Mouse (Mus musculus): ENCODE results near the gene Gm20696. TPM values are rescaled to one million over a fixed set of nuclear protein-coding genes. Genes with fewer than 3 reads are reported as not detected.

The Gm20696 gene
- polyA plus RNA-seq, 1 experiment: not detected

GRCm38 (mm10) chr6:99485884-99486640, 180.5 kb downstream of the Gm20696 start:
- peaks cover 16% of the 10 kb centered on the region for H3K4me1 ChIP-seq (ENCODE audit: control insufficient read depth, insufficient read depth, insufficient read length, low read length)
- no peak overlapping the region for H3K4me3 ChIP-seq (ENCODE audit: insufficient read depth, low read depth, low read length)
- peak overlapping the region; percentile 41; the same call in 1 of the 2 replicates for H3K27ac ChIP-seq (replicated peaks; ENCODE audit: low read depth, low read length)

GRCm38 (mm10) chr6:99485217-99485883, 181.2 kb downstream of the Gm20696 start:
- H3K4me1 ChIP-seq (ENCODE audit: control insufficient read depth, insufficient read depth, insufficient read length, low read length): peaks cover 16% of the 10 kb centered on the region
- peak overlapping the region; percentile 36 for H3K4me3 ChIP-seq (ENCODE audit: insufficient read depth, low read depth, low read length)
- peak overlapping the region; percentile 43 for H3K27ac ChIP-seq (replicated peaks; ENCODE audit: low read depth, low read length)

GRCm38 (mm10) chr6:99484884-99485216, 181.7 kb downstream of the Gm20696 start:
- Histone ChIP-seq H3K4me3 (ENCODE audit: insufficient read depth, low read depth, low read length) (peak overlapping the region; percentile 36), H3K27ac (replicated peaks; ENCODE audit: low read depth, low read length) (peak overlapping the region; percentile 43; the same call in 1 of the 2 replicates), H3K4me1 (ENCODE audit: control insufficient read depth, insufficient read depth, insufficient read length, low read length) (peaks cover 16% of the 10 kb centered on the region)

- Histone ChIP-seq H3K27ac (replicated peaks; ENCODE audit: low read depth, low read length) (no peak overlapping the region), H3K4me3 (ENCODE audit: insufficient read depth, low read depth, low read length) (no peak overlapping the region)
Measured at GRCm38 (mm10) chr6:99484197-99484725, 182.3 kb downstream of the Gm20696 start.

GRCm38 (mm10) chr6:99483556-99483955, 183.0 kb downstream of the Gm20696 start:
- no peak overlapping the region for H3K4me3 ChIP-seq (ENCODE audit: insufficient read depth, low read depth, low read length)
- no peak overlapping the region for H3K27ac ChIP-seq (replicated peaks; ENCODE audit: low read depth, low read length)
- peaks cover 16% of the 10 kb centered on the region for H3K4me1 ChIP-seq (ENCODE audit: control insufficient read depth, insufficient read depth, insufficient read length, low read length)

More at GRCm38 (mm10) chr6:99484197-99484725, 182.3 kb downstream of the Gm20696 start:
- peaks cover 16% of the 10 kb centered on the region for H3K4me1 ChIP-seq (ENCODE audit: control insufficient read depth, insufficient read depth, insufficient read length, low read length)

GRCm38 (mm10) chr6:99481568-99481967, 185.0 kb downstream of the Gm20696 start:
- H3K27ac ChIP-seq (replicated peaks; ENCODE audit: low read depth, low read length): no peak overlapping the region
- H3K4me3 ChIP-seq (ENCODE audit: insufficient read depth, low read depth, low read length): no peak overlapping the region

GRCm38 (mm10) chr6:99478873-99479650, 187.5 kb downstream of the Gm20696 start:
- no peak overlapping the region for H3K4me3 ChIP-seq (ENCODE audit: insufficient read depth, low read depth, low read length)
- H3K4me1 ChIP-seq (ENCODE audit: control insufficient read depth, insufficient read depth, insufficient read length, low read length): peaks cover 2% of the 10 kb centered on the region; the same call in 1 of the 2 replicates
- no peak overlapping the region for H3K27ac ChIP-seq (replicated peaks; ENCODE audit: low read depth, low read length)

More at GRCm38 (mm10) chr6:99481568-99481967, 185.0 kb downstream of the Gm20696 start:
- peaks cover 14% of the 10 kb centered on the region for H3K4me1 ChIP-seq (ENCODE audit: control insufficient read depth, insufficient read depth, insufficient read length, low read length)

GRCm38 (mm10) chr6:99475040-99475439, 191.6 kb downstream of the Gm20696 start:
- Histone ChIP-seq H3K4me1 (ENCODE audit: control insufficient read depth, insufficient read depth, insufficient read length, low read length) (peaks cover 6% of the 10 kb centered on the region; the same call in 1 of the 2 replicates), H3K27ac (replicated peaks; ENCODE audit: low read depth, low read length) (no peak overlapping the region), H3K4me3 (ENCODE audit: insufficient read depth, low read depth, low read length) (no peak overlapping the region)

- Histone ChIP-seq H3K4me3 (ENCODE audit: insufficient read depth, low read depth, low read length) (no peak overlapping the region), H3K4me1 (ENCODE audit: control insufficient read depth, insufficient read depth, insufficient read length, low read length) (peaks cover 8% of the 10 kb centered on the region), H3K27ac (replicated peaks; ENCODE audit: low read depth, low read length) (no peak overlapping the region)
Measured at GRCm38 (mm10) chr6:99470906-99471305, 195.7 kb downstream of the Gm20696 start.

GRCm38 (mm10) chr6:99469134-99469834, 197.3 kb downstream of the Gm20696 start:
- Histone ChIP-seq H3K4me3 (ENCODE audit: insufficient read depth, low read depth, low read length) (no peak overlapping the region), H3K27ac (replicated peaks; ENCODE audit: low read depth, low read length) (no peak overlapping the region), H3K4me1 (ENCODE audit: control insufficient read depth, insufficient read depth, insufficient read length, low read length) (peaks cover 8% of the 10 kb centered on the region)

GRCm38 (mm10) chr6:99467831-99468230, 198.8 kb downstream of the Gm20696 start:
- Histone ChIP-seq H3K4me1 (ENCODE audit: control insufficient read depth, insufficient read depth, insufficient read length, low read length) (peaks cover 3% of the 10 kb centered on the region), H3K27ac (replicated peaks; ENCODE audit: low read depth, low read length) (no peak overlapping the region), H3K4me3 (ENCODE audit: insufficient read depth, low read depth, low read length) (no peak overlapping the region)

- no peak overlapping the region for H3K4me3 ChIP-seq (ENCODE audit: insufficient read depth, low read depth, low read length)
- H3K4me1 ChIP-seq (ENCODE audit: control insufficient read depth, insufficient read depth, insufficient read length, low read length): peaks cover 3% of the 10 kb centered on the region
- no peak overlapping the region for H3K27ac ChIP-seq (replicated peaks; ENCODE audit: low read depth, low read length)
Measured at GRCm38 (mm10) chr6:99467109-99467508, 199.5 kb downstream of the Gm20696 start.

- Histone ChIP-seq H3K4me3 (ENCODE audit: insufficient read depth, low read depth, low read length) (no peak overlapping the region), H3K4me1 (ENCODE audit: control insufficient read depth, insufficient read depth, insufficient read length, low read length) (peaks cover 3% of the 10 kb centered on the region), H3K27ac (replicated peaks; ENCODE audit: low read depth, low read length) (no peak overlapping the region)
Measured at GRCm38 (mm10) chr6:99466354-99466753, 200.2 kb downstream of the Gm20696 start.

GRCm38 (mm10) chr6:99464449-99464848, 202.1 kb downstream of the Gm20696 start:
- Histone ChIP-seq H3K4me3 (ENCODE audit: insufficient read depth, low read depth, low read length) (no peak overlapping the region), H3K27ac (replicated peaks; ENCODE audit: low read depth, low read length) (no peak overlapping the region), H3K4me1 (ENCODE audit: control insufficient read depth, insufficient read depth, insufficient read length, low read length) (peaks cover 3% of the 10 kb centered on the region)

Measured in brown adipose tissue, adult 24 weeks (tissue).